Mouse (Mus musculus) heart, postnatal 36 days (tissue): Measurements from ENCODE around the gene Akap13. TPM values are rescaled to one million over a fixed set of nuclear protein-coding genes. Genes with fewer than 3 reads are reported as not detected.

Experiments
- DNase-seq, 2 experiments: peaks; one replicate each; pipeline ENCODE4 v3.0.0; 2021 to 2022
- intact Hi-C: fragments of 180-260 bp; cut with DNase I; formaldehyde crosslinking; loops from one replicate; pipeline ENCODE4 v1.15.1; 2025
- total RNA-seq, 2 experiments: library from RNA; stranded (reverse); gene quantifications; 2 replicates each; pipeline ENCODE4 v1.2.3; 2021

The Akap13 gene
- total RNA-seq, 2 experiments from 2014 or later, result 73.7 to 88.3 TPM

GRCm38 (mm10) chr7:75553667-75554045 lies 98.3 kb downstream of the Akap13 start:
- DNase-seq, result no peak
- intact Hi-C loops, result loop anchor here (1.0 to 10.0 kb wide), 3 partner anchors 18 to 419 kb away; no protein-coding TSS in a partner anchor

GRCm38 (mm10) chr7:75554065-75554464 lies 98.7 kb downstream of the Akap13 start:
- intact Hi-C loops, result loop anchor here (1.0 to 10.0 kb wide), 2 partner anchors 154 to 419 kb away; no protein-coding TSS in a partner anchor

GRCm38 (mm10) chr7:75555940-75556339 lies 100.6 kb downstream of the Akap13 start:
- no peak for DNase-seq
- intact Hi-C loops, result loop anchor here (1.0 to 10.0 kb wide), 3 partner anchors 99 to 421 kb away; partner anchors contain the start of gene Akap13

More at GRCm38 (mm10) chr7:75554065-75554464, 98.7 kb downstream of the Akap13 start:
- DNase-seq, result no peak

GRCm38 (mm10) chr7:75558225-75558624 lies 102.9 kb downstream of the Akap13 start:
- DNase-seq, result no peak
- intact Hi-C loops, result loop anchor here (5.0 to 10.0 kb wide), 2 partner anchors 101 to 423 kb away; partner anchors contain the start of gene Akap13

GRCm38 (mm10) chr7:75559119-75559518 lies 103.8 kb downstream of the Akap13 start:
- intact Hi-C loops, result loop anchor here (5.0 to 10.0 kb wide), 2 partner anchors 102 to 424 kb away; partner anchors contain the start of gene Akap13
- no peak for DNase-seq

- intact Hi-C loops, result loop anchor here (5.0 to 10.0 kb wide), 2 partner anchors 103 to 425 kb away; partner anchors contain the start of gene Akap13
Measured at GRCm38 (mm10) chr7:75559915-75560314, 104.6 kb downstream of the Akap13 start.

GRCm38 (mm10) chr7:75560566-75560965 lies 105.2 kb downstream of the Akap13 start:
- intact Hi-C loops, result no loop called here
- no peak for DNase-seq

More at GRCm38 (mm10) chr7:75559915-75560314, 104.6 kb downstream of the Akap13 start:
- no peak for DNase-seq

- intact Hi-C loops, result no loop called here
- no peak for DNase-seq
Measured at GRCm38 (mm10) chr7:75561134-75561533, 105.8 kb downstream of the Akap13 start.

- DNase-seq, result peak in 1 of 2 experiments; percentile 1
- intact Hi-C loops, result loop anchor here (2.0 to 5.0 kb wide), 3 partner anchors 71 to 314 kb away; no protein-coding TSS in a partner anchor
Measured at GRCm38 (mm10) chr7:75568276-75568675, 112.9 kb downstream of the Akap13 start.

GRCm38 (mm10) chr7:75568883-75569282 lies 113.5 kb downstream of the Akap13 start:
- intact Hi-C loops, result loop anchor here (2.0 to 5.0 kb wide), 3 partner anchors 70 to 313 kb away; no protein-coding TSS in a partner anchor
- peak in 1 of 2 experiments; percentile 6 for DNase-seq

- DNase-seq, result no peak
- intact Hi-C loops, result loop anchor here (5.0 kb wide), 1 partner anchor 142 kb away; no protein-coding TSS in a partner anchor
Measured at GRCm38 (mm10) chr7:75570218-75570617, 114.9 kb downstream of the Akap13 start.

- intact Hi-C loops, result loop anchor here (5.0 kb wide), 1 partner anchor 141 kb away; no protein-coding TSS in a partner anchor
- DNase-seq, result peak in 1 of 2 experiments; percentile 4
Measured at GRCm38 (mm10) chr7:75571078-75571477, 115.7 kb downstream of the Akap13 start.

GRCm38 (mm10) chr7:75572127-75572526 lies 116.8 kb downstream of the Akap13 start:
- intact Hi-C loops, result loop anchor here (5.0 kb wide), 1 partner anchor 140 kb away; no protein-coding TSS in a partner anchor
- no peak for DNase-seq

- DNase-seq, result no peak
- intact Hi-C loops, result loop anchor here (1.0 kb wide), 1 partner anchor 36 kb away; no protein-coding TSS in a partner anchor
Measured at GRCm38 (mm10) chr7:75575120-75575649, 119.9 kb downstream of the Akap13 start.

- intact Hi-C loops, result loop anchor here (1.0 kb wide), 1 partner anchor 35 kb away; no protein-coding TSS in a partner anchor
- no peak for DNase-seq
Measured at GRCm38 (mm10) chr7:75575800-75576585, 120.7 kb downstream of the Akap13 start.

GRCm38 (mm10) chr7:75576851-75577250 lies 121.5 kb downstream of the Akap13 start:
- intact Hi-C loops, result no loop called here
- DNase-seq, result no peak

GRCm38 (mm10) chr7:75577353-75577752 lies 122.0 kb downstream of the Akap13 start:
- intact Hi-C loops, result no loop called here
- peak in 1 of 2 experiments; percentile 47 for DNase-seq

- intact Hi-C loops, result no loop called here
- DNase-seq, result no peak
Measured at GRCm38 (mm10) chr7:75578647-75579046, 123.3 kb downstream of the Akap13 start.

GRCm38 (mm10) chr7:75582091-75582490 lies 126.8 kb downstream of the Akap13 start:
- no peak for DNase-seq
- intact Hi-C loops, result no loop called here

- DNase-seq, result no peak
- intact Hi-C loops, result no loop called here
Measured at GRCm38 (mm10) chr7:75584100-75584499, 128.8 kb downstream of the Akap13 start.

- intact Hi-C loops, result no loop called here
- no peak for DNase-seq
Measured at GRCm38 (mm10) chr7:75585409-75585808, 130.1 kb downstream of the Akap13 start.
